11 mouse cellular contexts compared by ENCODE assay signal in the genomic region with DNA sequence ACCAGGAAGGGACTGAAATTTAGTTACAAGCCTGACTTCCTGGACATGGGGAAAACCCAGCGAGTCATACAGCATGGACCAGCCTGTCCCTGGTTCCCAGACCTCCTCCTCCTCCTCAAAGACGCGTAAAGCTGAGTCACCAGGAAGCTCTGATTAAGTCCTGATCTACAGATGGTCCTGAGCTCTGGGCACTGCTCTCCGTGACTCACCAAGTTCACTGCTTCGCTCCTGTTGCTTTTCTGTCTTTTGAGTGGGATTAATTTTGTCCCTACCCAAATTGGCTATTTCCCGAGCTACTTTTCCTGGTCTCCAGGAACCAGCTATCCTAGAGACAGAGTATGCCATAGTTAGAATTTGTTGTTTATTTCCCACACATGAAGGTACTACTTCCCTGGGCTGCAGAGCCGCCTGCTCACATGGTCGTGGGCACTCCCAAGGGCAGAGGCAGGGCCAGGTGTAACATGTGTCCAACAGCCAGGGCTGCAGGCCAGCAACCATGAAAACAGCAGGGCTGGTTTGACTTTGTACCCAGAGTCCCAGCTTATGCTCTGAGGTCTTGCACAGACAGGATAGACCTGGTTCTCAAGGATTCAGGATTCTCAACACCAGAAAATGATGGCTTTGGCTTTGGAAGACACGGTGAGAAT. TPM values are rescaled to one million over a fixed set of nuclear protein-coding genes. Genes with fewer than 3 reads are reported as not detected.
DNase-seq lines count a peak whose midpoint lies in the region; TF ChIP-seq lines count a peak whose summit lies in the region.
"Had no signal": no experiment of that assay in that cellular context is flagged by ENCODE, and none has a peak within 500 bp of the region (broad histone marks: within the 10 kb centered on the region; RNA-seq: fewer than 3 reads in every experiment).

No protein-coding gene starts in this region.

- H3K9ac ChIP-seq in CH12.LX (ENCODE audit: insufficient read depth, low read depth): no peak overlapping the region
- H3K9ac ChIP-seq: limb, embryonic 15.5 days had no signal

- no peak for TF ChIP-seq EP300 in CH12.LX (IDR thresholded peaks at IDR 0.05; ENCODE audit: low read length)

- H3K9me3 ChIP-seq in CH12.LX (replicated peaks; ENCODE audit: low read length): no peaks in the 10 kb centered on the region
- H3K9me3 ChIP-seq: heart, embryonic 10.5 days; limb, embryonic 15.5 days had no signal

- dilution Hi-C loops in CH12.LX (cut with MboI; ENCODE audit: extremely low pct_ligation_motif_present, extremely low pct_unique_long_range_greater_than_20kb, low sequenced_read_pairs): no loop called here

- intact Hi-C loops in gastrocnemius, postnatal 36 days (cut with DNase I): loop anchor here (10.0 kb wide), 1 partner anchor 377 kb away; no protein-coding TSS in a partner anchor

- TF ChIP-seq POLR2A in CH12.LX (IDR thresholded peaks at IDR 0.05; ENCODE audit: low read depth, low read length): no peak

- TF ChIP-seq RAD21 in CH12.LX (IDR thresholded peaks at IDR 0.05; ENCODE audit: low read depth, low read length): no peak

- H3K27me3 ChIP-seq in CH12.LX (replicated peaks): no peaks in the 10 kb centered on the region
- H3K27me3 ChIP-seq: limb, embryonic 15.5 days had no signal

- no peak for TF ChIP-seq CTCF in CH12.LX (conservative IDR thresholded peaks at IDR 0.05 in 1 of 2, IDR thresholded peaks at IDR 0.05 in 1 of 2; ENCODE audit: low read depth in 2 of 2, low read length in 2 of 2)

- peaks cover 3 to 14% of the 10 kb centered on the region in 2 experiments; a peak in 2 of 4 replicates for H3K4me1 ChIP-seq in CH12.LX (ENCODE audit: control insufficient read depth in 1 of 2, insufficient read depth in 2 of 2)
- H3K4me1 ChIP-seq: limb, embryonic 15.5 days had no signal

- no peak overlapping the region for H3K27ac ChIP-seq in CH12.LX (ENCODE audit: insufficient read depth, low read depth)
- H3K27ac ChIP-seq: heart, embryonic 10.5 days; limb, embryonic 15.5 days had no signal

- DNase-seq in layer of hippocampus, adult 8-10 months (ENCODE audit: low spot score in 2 of 2): peak; percentile 21 to 32
- DNase-seq in layer of hippocampus, postnatal 14 days (ENCODE audit: low spot score in 2 of 2): no peak
- peak; percentile 38 for DNase-seq in CH12.LX (ENCODE audit: extremely low read depth)
- DNase-seq in adrenal gland, postnatal 25 days: peak; percentile 38
- DNase-seq in kidney, postnatal 10 days: peak; percentile 43
- DNase-seq in embryo, embryonic 11 days: no peak
- no peak for DNase-seq in gastrocnemius, postnatal 36 days
- no peak for DNase-seq in cerebellum, postnatal 4 days (ENCODE audit: low spot score in 2 of 2)
- DNase-seq: cerebellum, postnatal 36 days had no signal

- H3K4me2 ChIP-seq in CH12.LX (ENCODE audit: insufficient read depth, low read depth, poor library complexity, severe bottlenecking): no peak overlapping the region
- H3K4me2 ChIP-seq: limb, embryonic 15.5 days had no signal

- in situ Hi-C loops in CH12.LX (cut with MboI; ENCODE audit: low pct_ligation_motif_present, low pct_unique_long_range_greater_than_20kb, low sequenced_read_pairs): loop anchor here (5.0 kb wide), 1 partner anchor 209 kb away; no protein-coding TSS in a partner anchor

- no peaks in the 10 kb centered on the region for H3K79me2 ChIP-seq in CH12.LX (replicated peaks; ENCODE audit: control insufficient read depth, extremely low read depth, insufficient read depth, poor library complexity, severe bottlenecking)

- H3K4me3 ChIP-seq in CH12.LX (replicated peaks in 1 of 3; ENCODE audit: low read depth in 2 of 3, low read length in 2 of 3, poor library complexity in 1 of 3): no peak overlapping the region
- H3K4me3 ChIP-seq: heart, embryonic 10.5 days; limb, embryonic 15.5 days had no signal

- no peaks in the 10 kb centered on the region for H3K36me3 ChIP-seq in CH12.LX (replicated peaks in 1 of 2; ENCODE audit: control insufficient read depth in 1 of 2, insufficient read depth in 1 of 2, low read length in 1 of 2)
- H3K36me3 ChIP-seq: heart, embryonic 10.5 days; limb, embryonic 15.5 days had no signal

TF ChIP-seq in CH12.LX, 34 proteins besides CTCF, POLR2A, EP300 and RAD21:
- TF ChIP-seq ETS1 (conservative IDR thresholded peaks at IDR 0.05; ENCODE audit: low read depth, low read length) (no peak), NRF1 (IDR thresholded peaks at IDR 0.05; ENCODE audit: low read depth, low read length) (no peak), USF1 (IDR thresholded peaks at IDR 0.05; ENCODE audit: low read depth, low read length) (no peak), UBTF (IDR thresholded peaks at IDR 0.05; ENCODE audit: low read depth, low read length) (no peak), KAT2A (IDR thresholded peaks at IDR 0.05; ENCODE audit: insufficient replicate concordance, low read length) (no peak), MXI1 (IDR thresholded peaks at IDR 0.05; ENCODE audit: low read depth, low read length) (no peak), POLR2AphosphoS2 (IDR thresholded peaks at IDR 0.05; ENCODE audit: low read depth, low read length) (no peak), E2F4 (IDR thresholded peaks at IDR 0.05; ENCODE audit: insufficient replicate concordance, low read depth, low read length) (no peak), GABPA (IDR thresholded peaks at IDR 0.05; ENCODE audit: insufficient replicate concordance, low read depth, low read length) (no peak), PAX5 (IDR thresholded peaks at IDR 0.05; ENCODE audit: low read length) (no peak)

RNA-seq across cellular contexts. Expression of a gene that starts 2.2 kb away (rescaled TPM):
- total RNA-seq in layer of hippocampus, adult 8-10 months (2022): under 1 TPM; 0.13 to 0.89 (median 0.24) TPM
- not detected for total RNA-seq in layer of hippocampus, postnatal 14 days (2021)
- total RNA-seq in CH12.LX (2012; rRNA removed): not detected in 2 replicates
- not detected in 2 replicates for total RNA-seq in CH12.LX (2014; rRNA removed)
- polyA plus RNA-seq in CH12.LX (2012; ENCODE audit: insufficient read length, low read depth): not detected in 2 replicates
- total RNA-seq in adrenal gland, postnatal 25 days (2021): 13.0 TPM in 1 of 2 replicates, not detected in the other
- under 1 TPM in 1 of 2 experiments, not detected in 1; 0.46 TPM for total RNA-seq in gastrocnemius, postnatal 36 days (2021)
- polyA plus RNA-seq: heart, embryonic 10.5 days had no signal

RNA-seq across cellular contexts. Expression of a gene that starts 46.8 kb away (rescaled TPM):
- 10 to 100 TPM; 17.6 to 18.8 (median 18.3) TPM for total RNA-seq in layer of hippocampus, adult 8-10 months (2022)
- 10 to 100 TPM; 14.3 to 15.0 TPM for total RNA-seq in layer of hippocampus, postnatal 14 days (2021)
- 100 and 121 TPM in 2 replicates for total RNA-seq in CH12.LX (2012; rRNA removed)
- 262 and 300 TPM in 2 replicates for total RNA-seq in CH12.LX (2014; rRNA removed)
- polyA plus RNA-seq in CH12.LX (2012; ENCODE audit: insufficient read length, low read depth): 185 and 207 TPM in 2 replicates
- total RNA-seq in adrenal gland, postnatal 25 days (2021): 36.3 and 42.2 TPM in 2 replicates
- 10 to 100 TPM in 1 of 2 experiments, 1 to 10 TPM in 1; 8.4 to 11.8 TPM for total RNA-seq in gastrocnemius, postnatal 36 days (2021)

RNA-seq across cellular contexts. Expression of a gene that starts 47.4 kb away (rescaled TPM):
- total RNA-seq in layer of hippocampus, adult 8-10 months (2022): not detected
- total RNA-seq in layer of hippocampus, postnatal 14 days (2021): not detected
- not detected in 2 replicates for total RNA-seq in CH12.LX (2012; rRNA removed)
- not detected in 2 replicates for total RNA-seq in CH12.LX (2014; rRNA removed)
- polyA plus RNA-seq in CH12.LX (2012; ENCODE audit: insufficient read length, low read depth): not detected in 2 replicates
- 0.33 TPM in 1 of 2 replicates, not detected in the other for total RNA-seq in adrenal gland, postnatal 25 days (2021)
- total RNA-seq in gastrocnemius, postnatal 36 days (2021): not detected
- polyA plus RNA-seq: heart, embryonic 10.5 days had no signal

Comparison
In these comparisons a context has a peak if more than half of its experiments do, and no peak if none do; other contexts are left out.
1. DNase-seq: peak in layer of hippocampus, adult 8-10 months (2 of 2), CH12.LX (single experiment), adrenal gland, postnatal 25 days (single experiment) and kidney, postnatal 10 days (single experiment); none in layer of hippocampus, postnatal 14 days (0 of 2), embryo, embryonic 11 days (single experiment), gastrocnemius, postnatal 36 days (0 of 2) and cerebellum, postnatal 4 days (0 of 2).